Mouse (Mus musculus) kidney, adult 2 months (tissue): ENCODE results near the gene Cyfip2.

Source experiments
- CTCF ChIP-seq: fragments of 200-500 bp; conservative IDR thresholded peaks from 2 replicates; pipeline ENCODE4 v1.5.1; 2011; ENCODE audit warnings: low read depth, mild to moderate bottlenecking, control low read depth, low read length, moderate library complexity, mixed read lengths; ENCODE audit not compliant: insufficient read depth, insufficient read length
- POLR2A ChIP-seq: fragments of 200-500 bp; IDR thresholded peaks from one replicate; pipeline ENCODE4 v1.6.1; 2011; ENCODE audit warnings: low read depth, low read length, control low read depth

GRCm38 (mm10) chr11:46278709-46279108 is 34.0 kb downstream of the Cyfip2 start:
- TF ChIP-seq CTCF (no peak), POLR2A (no peak)
